Mouse (Mus musculus) forebrain, embryonic 16.5 days (tissue): ENCODE data around the gene Lgr5. TPM values are rescaled to one million over a fixed set of nuclear protein-coding genes. Genes with fewer than 3 reads are reported as not detected.

Experiments used
- ATAC-seq: fragments of 200-750 bp; cut with Nextera tagmentation; 2 replicates; pipeline ENCODE4 v1.8.0; 2017; ENCODE audit warnings: mild to moderate bottlenecking, moderate library complexity
- H3K27ac ChIP-seq: fragments of 300-500 bp; sonication (generic); 2 replicates; pipeline ENCODE4 v1.5.1; 2014; ENCODE audit warnings: low read length, control low read depth
- H3K27me3 ChIP-seq: fragments of 300-500 bp; sonication (generic); replicated peaks from 2 replicates; pipeline ENCODE4 v1.6.1; 2014; ENCODE audit warnings: low read length; ENCODE audit not compliant: control insufficient read depth, insufficient read depth
- H3K36me3 ChIP-seq: fragments of 300-500 bp; sonication (generic); 2 replicates; pipeline ENCODE4 v1.6.1; 2014; ENCODE audit not compliant: control insufficient read depth, insufficient read depth
- H3K4me1 ChIP-seq: fragments of 300-500 bp; sonication (generic); replicated peaks from 2 replicates; pipeline ENCODE4 v1.6.1; 2014; ENCODE audit warnings: low read length; ENCODE audit not compliant: control insufficient read depth, insufficient read depth
- H3K4me2 ChIP-seq: fragments of 300-500 bp; sonication (generic); 2 replicates; pipeline ENCODE4 v1.6.1; 2014; ENCODE audit warnings: mild to moderate bottlenecking, low read length, control low read depth
- H3K4me3 ChIP-seq: fragments of 300-500 bp; sonication (generic); replicated peaks from 2 replicates; pipeline ENCODE4 v1.5.1; 2014; ENCODE audit warnings: mild to moderate bottlenecking, low read length, control low read depth
- H3K9ac ChIP-seq: fragments of 300-500 bp; sonication (generic); replicated peaks from 2 replicates; pipeline ENCODE4 v1.6.1; 2014; ENCODE audit warnings: low read depth, low read length, control low read depth
- H3K9me3 ChIP-seq: fragments of 300-500 bp; sonication (generic); 2 replicates; pipeline ENCODE4 v1.6.1; 2016; ENCODE audit warnings: low read length; ENCODE audit not compliant: control insufficient read depth
- WGBS: fragments of 180-500 bp; shearing (Covaris S2); extraction: QIAGEN DNeasy Blood & Tissue Kit; methylation state at CpG from one replicate; pipeline ENCODE4 v1.1.7; 2014; 5-methylcytosine and 5-hydroxymethylcytosine counted together
- polyA plus RNA-seq: library from polyadenylated mRNA; unstranded; fragments of >200 nt; fragmentation: Nextera tagmentation; extraction: Ambion mirVana; gene quantifications from 2 replicates; pipeline ENCODE4 v1.2.1, GENCODE M21; 2015

Gene Lgr5
- polyA plus RNA-seq, 1 experiment from 2014 or later, result 0.56 TPM

DNA sequence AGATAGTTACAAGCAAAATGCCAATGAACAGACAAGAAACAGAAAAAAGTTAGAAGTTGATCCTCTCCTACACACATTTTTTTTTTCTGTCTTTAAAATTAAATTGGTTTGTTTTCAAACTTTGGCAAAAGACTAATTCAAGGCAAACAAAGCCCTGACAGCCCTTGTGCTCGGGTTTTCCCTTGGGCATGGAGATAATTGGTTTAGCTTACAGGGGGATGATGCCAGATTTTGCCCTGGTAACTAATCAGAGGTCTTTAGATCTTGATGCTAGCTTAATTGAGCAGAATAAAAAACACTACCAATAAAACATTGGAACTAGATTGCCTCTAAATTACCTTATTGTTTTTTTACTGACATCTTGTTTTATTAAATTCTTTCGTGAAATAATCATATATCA lies 162.2 kb downstream of the Lgr5 start:
- no peak overlapping the region for H3K4me2 ChIP-seq
- no peaks in the 10 kb centered on the region for H3K4me1 ChIP-seq
- no peaks in the 10 kb centered on the region for H3K9me3 ChIP-seq
- H3K9ac ChIP-seq, result no peak overlapping the region
- 44% methylated on average over 2 of the region's 2 CpGs for WGBS
- H3K27ac ChIP-seq, result no peak overlapping the region
- ATAC-seq, result no peak
- no peak overlapping the region for H3K4me3 ChIP-seq
- peaks cover 32% of the 10 kb centered on the region for H3K36me3 ChIP-seq
- H3K27me3 ChIP-seq, result no peaks in the 10 kb centered on the region

DNA sequence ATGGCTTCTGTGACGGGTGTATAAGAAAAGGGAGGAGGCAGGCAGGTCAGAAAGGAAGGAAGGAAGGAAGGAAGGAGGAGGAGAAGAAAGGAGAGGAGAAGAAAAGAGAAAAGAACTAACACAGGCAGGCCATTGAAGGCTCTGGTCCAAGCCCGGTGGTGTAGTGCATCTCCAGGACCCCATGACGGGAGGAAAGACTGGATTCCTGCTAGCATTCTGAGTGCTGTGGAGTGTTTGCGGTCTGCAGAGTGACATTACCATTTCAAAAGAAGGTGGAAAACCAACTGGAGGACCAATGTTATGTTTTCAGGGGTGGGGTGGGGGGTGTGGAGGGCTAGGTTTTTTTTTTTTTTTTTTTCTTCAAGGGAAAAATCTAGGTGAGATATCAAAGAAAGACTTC lies 165.6 kb downstream of the Lgr5 start:
- WGBS, result 80% methylated on average over 4 of the region's 4 CpGs
- Histone ChIP-seq H3K9me3 (no peaks in the 10 kb centered on the region), H3K36me3 (peaks cover 24% of the 10 kb centered on the region), H3K27me3 (no peaks in the 10 kb centered on the region), H3K27ac (no peak overlapping the region), H3K4me2 (no peak overlapping the region), H3K4me3 (no peak overlapping the region), H3K4me1 (no peaks in the 10 kb centered on the region), H3K9ac (no peak overlapping the region)
- no peak for ATAC-seq

GRCm38 (mm10) chr10:115414056-115414455 lies 173.5 kb downstream of the Lgr5 start:
- 94% methylated on average over 3 of the region's 3 CpGs for WGBS
- Histone ChIP-seq H3K27ac (no peak overlapping the region), H3K9me3 (no peaks in the 10 kb centered on the region), H3K9ac (no peak overlapping the region), H3K4me2 (no peak overlapping the region), H3K27me3 (no peaks in the 10 kb centered on the region), H3K4me1 (no peaks in the 10 kb centered on the region), H3K4me3 (no peak overlapping the region), H3K36me3 (peaks cover 51% of the 10 kb centered on the region)
- ATAC-seq, result no peak

DNA sequence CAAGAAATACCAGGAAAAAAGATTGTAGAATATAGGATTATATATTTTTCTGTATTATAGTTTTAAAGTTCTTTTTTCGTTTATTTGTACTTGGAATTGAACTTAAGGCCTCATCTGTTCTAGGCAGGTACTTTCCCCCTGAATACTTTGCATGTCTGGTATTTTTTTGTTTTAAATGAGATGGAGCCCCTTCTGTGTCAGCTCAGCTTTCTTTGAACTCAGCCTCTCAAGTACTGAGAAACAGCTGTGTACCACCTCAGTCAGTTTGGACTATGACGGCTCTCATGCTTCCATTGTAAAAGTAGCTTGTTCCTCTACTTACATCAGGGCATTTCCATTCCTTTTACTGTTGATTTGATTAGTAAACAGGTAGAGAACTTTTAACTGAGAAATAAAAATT lies 174.1 kb downstream of the Lgr5 start:
- ATAC-seq, result no peak
- no peak overlapping the region for H3K27ac ChIP-seq
- no peak overlapping the region for H3K4me2 ChIP-seq
- H3K4me3 ChIP-seq, result no peak overlapping the region
- no peak overlapping the region for H3K9ac ChIP-seq
- WGBS, result 86% methylated on average over 2 of the region's 2 CpGs
- no peaks in the 10 kb centered on the region for H3K27me3 ChIP-seq
- no peaks in the 10 kb centered on the region for H3K4me1 ChIP-seq
- no peaks in the 10 kb centered on the region for H3K9me3 ChIP-seq
- H3K36me3 ChIP-seq, result peaks cover 53% of the 10 kb centered on the region

- no peak overlapping the region for H3K27ac ChIP-seq
- 65% methylated on average over 6 of the region's 6 CpGs for WGBS
- peak; percentile 38; the same call in 1 of the 2 replicates for ATAC-seq
- H3K27me3 ChIP-seq, result no peaks in the 10 kb centered on the region
- H3K36me3 ChIP-seq, result peaks cover 36% of the 10 kb centered on the region
- no peak overlapping the region for H3K4me3 ChIP-seq
- H3K4me1 ChIP-seq, result no peaks in the 10 kb centered on the region
- H3K9me3 ChIP-seq, result no peaks in the 10 kb centered on the region
- no peak overlapping the region for H3K9ac ChIP-seq
- H3K4me2 ChIP-seq, result no peak overlapping the region
Observed at GRCm38 (mm10) chr10:115406393-115406792, 181.2 kb downstream of the Lgr5 start.

Other genes starting within 250 kb of the Lgr5 start
- gene Tmem19, start 225.3 kb downstream of the Lgr5 start, polyA plus RNA-seq, result 40.8 and 43.9 TPM in 2 replicates
- gene Thap2, start 203.3 kb downstream of the Lgr5 start, polyA plus RNA-seq, result 27.2 and 30.7 TPM in 2 replicates
- gene Zfc3h1, start 202.8 kb downstream of the Lgr5 start, polyA plus RNA-seq, result 17.5 and 21.2 TPM in 2 replicates
- 0.22 TPM in 1 of 2 replicates, not detected in the other for gene A930009A15Rik, start 17.8 kb downstream of the Lgr5 start, polyA plus RNA-seq
- 0.47 and 0.62 TPM in 2 replicates for gene Tspan8, start 229.1 kb upstream of the Lgr5 start, polyA plus RNA-seq